Mouse (Mus musculus): ENCODE measurements around the gene Ltbp1. TPM values are rescaled to one million over a fixed set of nuclear protein-coding genes. Genes with fewer than 3 reads are reported as not detected.

The Ltbp1 gene
- polyA plus RNA-seq, 1 experiment from 2014 or later, result 53.9 TPM

DNA sequence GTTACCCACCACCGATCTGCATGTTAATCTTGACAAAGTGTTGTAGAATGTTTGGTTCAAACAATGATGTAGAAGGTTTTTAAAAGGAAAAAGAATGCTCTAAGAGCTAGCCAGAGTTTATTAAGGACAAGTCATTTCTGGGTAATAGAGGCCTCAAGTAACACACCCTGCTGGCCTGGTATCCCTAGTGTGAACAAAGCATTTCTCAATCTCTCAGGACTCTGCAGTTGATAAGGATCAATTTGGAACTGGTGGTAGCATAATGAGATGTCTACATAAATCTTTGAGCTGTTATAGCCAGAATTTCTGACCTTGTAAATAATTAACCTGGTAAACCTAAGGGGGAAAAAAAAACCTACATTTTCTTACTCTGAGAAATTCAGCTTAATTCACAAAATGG lies 300.3 kb downstream of the Ltbp1 start:
- WGBS, result 85% methylated on average over 1 of the region's 1 CpGs
- no peak overlapping the region for H3K27ac ChIP-seq (replicated peaks; ENCODE audit: low read depth, low read length)
- no peaks in the 10 kb centered on the region for H3K4me1 ChIP-seq (ENCODE audit: control insufficient read depth, insufficient read depth, low read length)
- no peak overlapping the region for H3K9ac ChIP-seq (ENCODE audit: low read depth, low read length)
- H3K9me3 ChIP-seq (ENCODE audit: control insufficient read depth, low read length), result no peaks in the 10 kb centered on the region
- H3K27me3 ChIP-seq (replicated peaks; ENCODE audit: control insufficient read depth, insufficient read depth, low read length), result no peaks in the 10 kb centered on the region
- no peak overlapping the region for H3K4me2 ChIP-seq (ENCODE audit: low read depth, low read length)
- H3K36me3 ChIP-seq (ENCODE audit: control insufficient read depth, insufficient read depth, low read length), result peaks cover 11% of the 10 kb centered on the region
- ATAC-seq (ENCODE audit: low read depth) (no peak), DNase-seq (ENCODE audit: low spot score) (no peak)
- H3K4me3 ChIP-seq (ENCODE audit: low read depth, low read length), result no peak overlapping the region

DNA sequence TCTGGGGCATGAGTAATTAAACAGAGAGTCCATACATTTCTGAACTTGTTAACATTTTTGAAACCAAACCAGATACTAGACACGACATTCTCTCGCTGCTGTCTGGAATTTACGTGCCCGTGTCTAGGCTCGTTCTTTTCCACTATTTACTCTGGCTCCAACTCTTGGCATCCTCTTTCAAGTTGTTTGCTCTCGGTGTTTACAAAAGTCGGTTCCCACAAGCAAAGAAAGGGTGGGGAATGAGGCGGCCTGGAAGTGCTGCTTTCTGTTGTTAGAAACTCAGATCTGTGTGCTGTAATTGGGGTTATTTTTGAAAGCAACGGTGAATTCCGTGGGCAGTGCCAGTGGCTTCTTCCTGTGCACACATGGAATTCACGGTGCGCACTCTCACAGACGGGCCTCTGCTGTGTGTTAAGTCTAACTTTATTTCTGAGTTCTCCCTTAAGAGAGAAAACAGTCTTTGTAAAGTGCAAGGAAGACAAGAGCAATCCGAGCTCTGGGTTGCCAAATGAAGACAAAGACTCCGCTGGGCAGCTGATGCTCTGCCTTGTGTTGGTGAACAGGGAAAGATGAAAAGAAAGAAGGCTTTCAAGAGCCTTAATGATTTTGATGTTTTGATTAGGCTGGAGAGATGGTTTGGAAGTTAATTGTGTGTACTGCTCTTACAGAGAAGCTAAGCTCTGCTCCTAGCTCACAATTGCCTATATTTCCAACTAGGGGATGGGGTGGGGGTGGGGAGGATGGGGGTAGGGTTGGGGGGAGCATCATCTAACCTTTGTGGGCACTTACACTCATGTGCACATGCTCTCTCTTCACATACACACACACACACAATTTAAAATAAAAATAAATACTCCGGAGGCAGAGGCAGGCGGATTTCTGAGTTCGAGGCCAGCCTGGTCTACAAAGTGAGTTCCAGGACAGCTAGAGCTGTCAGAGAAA lies 302.0 kb downstream of the Ltbp1 start:
- no peak overlapping the region for H3K9ac ChIP-seq (ENCODE audit: low read depth, low read length)
- no peaks in the 10 kb centered on the region for H3K27me3 ChIP-seq (replicated peaks; ENCODE audit: control insufficient read depth, insufficient read depth, low read length)
- 0 out of 2 replicates have a peak overlapping the region, but pooled peaks have one; percentile 1 for H3K4me2 ChIP-seq (ENCODE audit: low read depth, low read length)
- 51% methylated on average over 18 of the region's 18 CpGs for WGBS
- no peaks in the 10 kb centered on the region for H3K4me1 ChIP-seq (ENCODE audit: control insufficient read depth, insufficient read depth, low read length)
- H3K9me3 ChIP-seq (ENCODE audit: control insufficient read depth, low read length), result no peaks in the 10 kb centered on the region
- ATAC-seq (ENCODE audit: low read depth) (peak; percentile 72; the same call in 1 of the 2 replicates), DNase-seq (ENCODE audit: low spot score) (peak; percentile 71)
- H3K4me3 ChIP-seq (ENCODE audit: low read depth, low read length), result no peak overlapping the region
- peak overlapping the region; percentile 69; the same call in 1 of the 2 replicates for H3K27ac ChIP-seq (replicated peaks; ENCODE audit: low read depth, low read length)
- peaks cover 15% of the 10 kb centered on the region for H3K36me3 ChIP-seq (ENCODE audit: control insufficient read depth, insufficient read depth, low read length)

DNA sequence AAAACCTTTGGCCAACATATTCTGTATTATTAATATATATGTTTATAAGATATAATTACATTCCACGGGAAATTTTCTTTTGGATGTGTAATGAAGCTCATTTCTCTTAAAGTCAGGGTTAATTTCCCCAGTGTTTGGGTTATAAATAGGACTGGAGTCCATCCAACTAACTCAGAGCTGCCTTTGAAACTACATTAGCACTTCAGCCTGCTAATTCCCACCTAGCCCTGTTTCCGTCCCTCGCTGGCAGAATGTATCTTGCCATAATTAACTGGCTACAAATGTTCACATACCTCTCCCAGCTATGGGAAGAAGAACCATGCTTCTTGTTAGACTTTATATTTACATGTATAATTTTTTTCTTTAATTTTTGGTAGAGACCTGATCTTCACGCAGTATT lies 311.7 kb downstream of the Ltbp1 start:
- Histone ChIP-seq H3K9me3 (ENCODE audit: control insufficient read depth, low read length) (no peaks in the 10 kb centered on the region), H3K27me3 (replicated peaks; ENCODE audit: control insufficient read depth, insufficient read depth, low read length) (no peaks in the 10 kb centered on the region), H3K4me2 (ENCODE audit: low read depth, low read length) (no peak overlapping the region), H3K4me1 (ENCODE audit: control insufficient read depth, insufficient read depth, low read length) (peaks cover 9% of the 10 kb centered on the region; the same call in 1 of the 2 replicates), H3K36me3 (ENCODE audit: control insufficient read depth, insufficient read depth, low read length) (peaks cover 19% of the 10 kb centered on the region; the same call in 1 of the 2 replicates), H3K4me3 (ENCODE audit: low read depth, low read length) (no peak overlapping the region), H3K9ac (ENCODE audit: low read depth, low read length) (no peak overlapping the region), H3K27ac (replicated peaks; ENCODE audit: low read depth, low read length) (no peak overlapping the region)
- no peak for ATAC-seq (ENCODE audit: low read depth)
- 73% methylated on average over 4 of the region's 4 CpGs for WGBS
- peak; percentile 41 for DNase-seq (ENCODE audit: low spot score)

DNA sequence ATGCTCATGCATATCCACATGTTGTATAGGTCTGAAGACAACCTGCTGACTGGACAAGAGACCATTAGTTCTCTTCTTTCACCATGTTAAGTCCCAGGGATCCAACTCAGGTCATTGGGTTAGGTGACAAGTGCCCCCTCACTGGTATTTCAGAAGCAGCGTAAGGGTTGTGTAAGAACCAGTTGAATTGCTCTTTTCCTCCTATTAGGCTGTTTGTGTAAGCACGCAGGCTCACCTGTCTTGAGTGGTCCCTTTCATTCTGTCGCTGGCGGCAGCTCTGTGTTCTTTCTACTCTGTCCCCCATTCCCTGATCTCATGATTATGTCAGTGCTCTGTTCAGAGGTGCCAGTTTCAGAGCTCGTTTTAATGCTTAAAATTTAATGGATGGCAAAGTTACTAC lies 317.9 kb downstream of the Ltbp1 start:
- Histone ChIP-seq H3K9ac (ENCODE audit: low read depth, low read length) (no peak overlapping the region), H3K4me1 (ENCODE audit: control insufficient read depth, insufficient read depth, low read length) (peaks cover 18% of the 10 kb centered on the region), H3K4me2 (ENCODE audit: low read depth, low read length) (no peak overlapping the region), H3K27me3 (replicated peaks; ENCODE audit: control insufficient read depth, insufficient read depth, low read length) (no peaks in the 10 kb centered on the region), H3K36me3 (ENCODE audit: control insufficient read depth, insufficient read depth, low read length) (peaks cover 13% of the 10 kb centered on the region; the same call in 1 of the 2 replicates), H3K4me3 (ENCODE audit: low read depth, low read length) (no peak overlapping the region), H3K9me3 (ENCODE audit: control insufficient read depth, low read length) (no peaks in the 10 kb centered on the region), H3K27ac (replicated peaks; ENCODE audit: low read depth, low read length) (peak overlapping the region; percentile 44)
- no peak for DNase-seq (ENCODE audit: low spot score)
- WGBS, result 81% methylated on average over 5 of the region's 5 CpGs
- ATAC-seq (ENCODE audit: low read depth), result no peak

DNA sequence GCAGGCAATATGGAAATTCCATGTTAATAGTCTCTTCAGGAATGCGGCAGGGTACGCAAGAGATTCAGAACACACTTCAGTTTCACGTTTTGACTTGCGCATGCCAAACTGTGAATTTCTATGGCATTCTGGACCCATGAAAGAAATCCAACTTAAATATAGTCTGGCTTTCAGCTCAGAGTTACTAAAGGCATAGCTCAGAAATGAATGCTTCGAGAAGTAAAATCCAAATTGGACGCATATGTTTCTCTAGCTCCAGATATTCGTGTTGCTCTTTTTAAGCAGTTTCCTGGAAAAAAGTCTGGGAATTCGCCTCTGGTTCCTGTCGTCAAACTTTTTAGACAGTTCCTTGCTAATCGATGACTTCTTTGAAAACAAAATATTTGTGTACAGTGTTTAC lies 318.4 kb downstream of the Ltbp1 start:
- H3K27ac ChIP-seq (replicated peaks; ENCODE audit: low read depth, low read length), result peak overlapping the region; percentile 85
- H3K9me3 ChIP-seq (ENCODE audit: control insufficient read depth, low read length), result no peaks in the 10 kb centered on the region
- no peak overlapping the region for H3K4me3 ChIP-seq (ENCODE audit: low read depth, low read length)
- H3K27me3 ChIP-seq (replicated peaks; ENCODE audit: control insufficient read depth, insufficient read depth, low read length), result no peaks in the 10 kb centered on the region
- peaks cover 24% of the 10 kb centered on the region for H3K4me1 ChIP-seq (ENCODE audit: control insufficient read depth, insufficient read depth, low read length)
- WGBS, result 57% methylated on average over 10 of the region's 10 CpGs
- peak; percentile 78 for DNase-seq (ENCODE audit: low spot score)
- H3K36me3 ChIP-seq (ENCODE audit: control insufficient read depth, insufficient read depth, low read length), result peaks cover 13% of the 10 kb centered on the region; the same call in 1 of the 2 replicates
- H3K9ac ChIP-seq (ENCODE audit: low read depth, low read length), result no peak overlapping the region
- no peak; the same call in 1 of the 2 replicates for ATAC-seq (ENCODE audit: low read depth)
- H3K4me2 ChIP-seq (ENCODE audit: low read depth, low read length), result no peak overlapping the region

DNA sequence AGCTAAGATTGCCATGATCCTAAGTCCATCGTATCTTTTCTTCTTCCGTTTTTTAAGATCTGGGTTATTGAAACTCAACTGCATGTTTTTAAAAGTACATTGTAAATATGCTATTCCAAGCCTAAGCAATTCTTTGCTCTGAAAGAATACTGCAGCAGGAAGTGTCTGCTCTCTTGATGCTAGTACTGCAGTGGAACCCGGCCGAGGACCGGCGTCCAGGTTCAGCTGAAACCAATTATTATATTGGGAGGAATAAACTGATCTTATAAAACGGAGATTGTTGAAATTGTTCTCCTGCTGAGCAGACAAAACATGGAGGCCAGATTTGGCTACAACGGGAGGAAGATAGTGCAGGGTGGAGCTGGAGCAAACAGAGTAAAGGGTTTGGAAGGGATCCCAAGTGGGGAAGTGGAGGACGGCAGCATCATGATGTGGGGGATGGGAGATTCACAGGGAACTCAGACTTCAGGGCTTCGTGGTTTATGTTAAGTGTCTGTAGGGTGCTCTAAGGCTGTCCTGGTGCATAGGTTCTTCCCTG lies 322.8 kb downstream of the Ltbp1 start:
- ATAC-seq (ENCODE audit: low read depth), result no peak
- WGBS, result 49% methylated on average over 10 of the region's 10 CpGs
- H3K36me3 ChIP-seq (ENCODE audit: control insufficient read depth, insufficient read depth, low read length), result peaks cover 11% of the 10 kb centered on the region; the same call in 1 of the 2 replicates
- H3K9me3 ChIP-seq (ENCODE audit: control insufficient read depth, low read length), result no peaks in the 10 kb centered on the region
- peak overlapping the region; percentile 52; the same call in 1 of the 2 replicates for H3K27ac ChIP-seq (replicated peaks; ENCODE audit: low read depth, low read length)
- peak; percentile 74 for DNase-seq (ENCODE audit: low spot score)
- H3K4me1 ChIP-seq (ENCODE audit: control insufficient read depth, insufficient read depth, low read length), result peaks cover 14% of the 10 kb centered on the region
- H3K4me3 ChIP-seq (ENCODE audit: low read depth, low read length), result no peak overlapping the region
- no peak overlapping the region for H3K4me2 ChIP-seq (ENCODE audit: low read depth, low read length)
- H3K9ac ChIP-seq (ENCODE audit: low read depth, low read length), result no peak overlapping the region
- no peaks in the 10 kb centered on the region for H3K27me3 ChIP-seq (replicated peaks; ENCODE audit: control insufficient read depth, insufficient read depth, low read length)

DNA sequence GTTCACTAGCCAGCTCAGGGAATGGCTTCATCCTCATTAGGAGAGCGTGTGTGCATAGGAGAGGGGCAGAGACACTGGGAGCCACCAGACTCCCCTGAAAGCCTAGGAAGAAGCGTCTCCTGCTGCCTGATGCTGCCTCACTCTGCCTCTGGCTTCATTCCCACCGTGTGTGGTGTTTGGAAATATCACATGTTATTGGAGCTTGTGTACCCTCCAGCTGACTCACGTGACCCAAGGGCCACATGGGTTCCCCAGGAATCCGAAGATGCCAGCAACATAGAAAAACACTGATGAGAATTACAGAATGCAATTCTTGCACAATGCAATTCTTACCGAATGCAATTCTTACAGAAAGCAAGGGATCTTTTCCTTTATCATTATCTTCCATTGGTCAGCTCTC lies 325.0 kb downstream of the Ltbp1 start:
- Histone ChIP-seq H3K9me3 (ENCODE audit: control insufficient read depth, low read length) (no peaks in the 10 kb centered on the region), H3K4me1 (ENCODE audit: control insufficient read depth, insufficient read depth, low read length) (peaks cover 10% of the 10 kb centered on the region), H3K9ac (ENCODE audit: low read depth, low read length) (no peak overlapping the region), H3K36me3 (ENCODE audit: control insufficient read depth, insufficient read depth, low read length) (peaks cover 11% of the 10 kb centered on the region; the same call in 1 of the 2 replicates), H3K4me2 (ENCODE audit: low read depth, low read length) (no peak overlapping the region), H3K27me3 (replicated peaks; ENCODE audit: control insufficient read depth, insufficient read depth, low read length) (no peaks in the 10 kb centered on the region), H3K27ac (replicated peaks; ENCODE audit: low read depth, low read length) (no peak overlapping the region), H3K4me3 (ENCODE audit: low read depth, low read length) (no peak overlapping the region)
- no peak for DNase-seq (ENCODE audit: low spot score)
- 82% methylated on average over 6 of the region's 6 CpGs for WGBS
- ATAC-seq (ENCODE audit: low read depth), result no peak

DNA sequence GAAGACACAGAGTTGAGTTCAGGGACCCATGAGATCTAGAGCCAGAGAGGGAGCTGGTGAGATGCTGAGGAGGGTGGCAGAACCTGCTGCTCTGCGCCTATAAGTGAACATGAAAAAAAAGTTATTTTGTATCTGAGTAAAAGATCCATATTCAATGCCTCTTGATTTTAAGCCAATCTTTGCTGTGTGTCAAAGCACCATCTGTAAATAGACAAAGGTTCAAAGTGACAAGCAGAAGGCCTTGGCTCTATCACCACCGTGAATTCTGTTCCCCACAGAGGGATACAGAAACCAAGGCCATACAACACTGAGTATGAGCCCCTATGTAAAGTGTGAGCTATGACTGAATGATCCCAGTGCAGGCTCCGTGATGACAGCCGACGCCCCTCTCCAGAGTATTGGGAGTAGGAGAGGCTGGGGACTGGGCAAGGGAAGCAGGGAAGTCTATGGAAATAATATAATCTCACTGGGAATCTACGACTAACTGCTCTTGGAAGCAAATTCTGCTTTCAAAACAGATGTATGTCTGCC lies 326.1 kb downstream of the Ltbp1 start:
- DNase-seq (ENCODE audit: low spot score) (no peak), ATAC-seq (ENCODE audit: low read depth) (no peak)
- no peaks in the 10 kb centered on the region for H3K9me3 ChIP-seq (ENCODE audit: control insufficient read depth, low read length)
- H3K27ac ChIP-seq (replicated peaks; ENCODE audit: low read depth, low read length), result no peak overlapping the region
- H3K4me3 ChIP-seq (ENCODE audit: low read depth, low read length), result no peak overlapping the region
- peaks cover 11% of the 10 kb centered on the region; the same call in 1 of the 2 replicates for H3K36me3 ChIP-seq (ENCODE audit: control insufficient read depth, insufficient read depth, low read length)
- no peaks in the 10 kb centered on the region for H3K27me3 ChIP-seq (replicated peaks; ENCODE audit: control insufficient read depth, insufficient read depth, low read length)
- no peak overlapping the region for H3K4me2 ChIP-seq (ENCODE audit: low read depth, low read length)
- H3K9ac ChIP-seq (ENCODE audit: low read depth, low read length), result no peak overlapping the region
- WGBS, result 73% methylated on average over 6 of the region's 6 CpGs
- peaks cover 10% of the 10 kb centered on the region for H3K4me1 ChIP-seq (ENCODE audit: control insufficient read depth, insufficient read depth, low read length)

All from embryonic facial prominence, embryonic 14.5 days (tissue).